Mouse (Mus musculus) liver, embryonic 11.5 days (tissue): ENCODE data around the gene Atp2b1. TPM values are rescaled to one million over a fixed set of nuclear protein-coding genes. Genes with fewer than 3 reads are reported as not detected.

Source experiments
- ATAC-seq: fragments of 200-750 bp; cut with Nextera tagmentation; replicated peaks from 2 replicates; pipeline ENCODE4 v1.8.0; 2017; ENCODE audit warnings: moderate number of reproducible peaks, mild to moderate bottlenecking, moderate TSS enrichment, moderate library complexity; ENCODE audit not compliant: low FRiP score
- DNase-seq: peaks from one replicate; pipeline ENCODE4 v3.0.0-alpha.2; 2017; ENCODE audit warnings: low spot score
- H3K27ac ChIP-seq: fragments of 300-500 bp; sonication (generic); 2 replicates; pipeline ENCODE4 v1.5.1; 2014; ENCODE audit warnings: mild to moderate bottlenecking, low read depth, low read length, control low read depth
- H3K27me3 ChIP-seq: fragments of 300-500 bp; sonication (generic); replicated peaks from 2 replicates; pipeline ENCODE4 v1.6.1; 2014; ENCODE audit warnings: low read length, mixed read lengths; ENCODE audit not compliant: control insufficient read depth, insufficient read depth
- H3K36me3 ChIP-seq: fragments of 300-500 bp; sonication (generic); 2 replicates; pipeline ENCODE4 v1.6.1; 2014; ENCODE audit warnings: mild to moderate bottlenecking, low read length, moderate library complexity, mixed read lengths; ENCODE audit not compliant: control insufficient read depth, insufficient read depth
- H3K4me1 ChIP-seq: fragments of 300-500 bp; sonication (generic); replicated peaks from 2 replicates; pipeline ENCODE4 v1.6.1; 2014; ENCODE audit warnings: low read length, mixed read lengths; ENCODE audit not compliant: control insufficient read depth, insufficient read depth
- H3K4me2 ChIP-seq: fragments of 300-500 bp; sonication (generic); 2 replicates; pipeline ENCODE4 v1.6.1; 2014; ENCODE audit warnings: mild to moderate bottlenecking, control low read depth, moderate library complexity
- H3K4me3 ChIP-seq: fragments of 300-500 bp; sonication (generic); 2 replicates; pipeline ENCODE4 v1.5.1; 2014; ENCODE audit warnings: low read depth, low read length, control low read depth
- H3K9ac ChIP-seq: fragments of 300-500 bp; sonication (generic); 2 replicates; pipeline ENCODE4 v1.6.1; 2014; ENCODE audit warnings: low read depth, low read length, control low read depth
- H3K9me3 ChIP-seq: fragments of 300-500 bp; sonication (generic); 2 replicates; pipeline ENCODE4 v1.6.1; 2016; ENCODE audit warnings: low read length, inconsistent platforms, mixed read lengths; ENCODE audit not compliant: control insufficient read depth
- WGBS: fragments of 180-500 bp; shearing (Covaris S2); extraction: QIAGEN DNeasy Blood & Tissue Kit; methylation state at CpG from one replicate; pipeline ENCODE4 v1.1.7; 2014; 5-methylcytosine and 5-hydroxymethylcytosine counted together
- polyA plus RNA-seq: library from polyadenylated mRNA; unstranded; fragments of >200 nt; fragmentation: Nextera tagmentation; extraction: Ambion mirVana; gene quantifications from 2 replicates; pipeline ENCODE4 v1.2.1, GENCODE M21; 2014

The Atp2b1 gene
- polyA plus RNA-seq, 1 experiment from 2014 or later: 71.9 TPM

GRCm38 (mm10) chr10:99012086-99012485 lies 97.9 kb downstream of the Atp2b1 start:
- Histone ChIP-seq H3K9ac (no peak overlapping the region), H3K4me3 (no peak overlapping the region), H3K27me3 (no peaks in the 10 kb centered on the region), H3K4me1 (no peaks in the 10 kb centered on the region), H3K36me3 (peaks cover 14% of the 10 kb centered on the region), H3K27ac (no peak overlapping the region), H3K4me2 (no peak overlapping the region), H3K9me3 (no peaks in the 10 kb centered on the region)
- WGBS: 77% methylated on average over 5 of the region's 5 CpGs
- DNase-seq: no peak
- no peak for ATAC-seq

- ATAC-seq: no peak
- no peaks in the 10 kb centered on the region for H3K9me3 ChIP-seq
- H3K9ac ChIP-seq: no peak overlapping the region
- peaks cover 16% of the 10 kb centered on the region for H3K36me3 ChIP-seq
- WGBS: 94% methylated on average over 13 of the region's 13 CpGs
- H3K4me2 ChIP-seq: no peak overlapping the region
- no peak for DNase-seq
- H3K27ac ChIP-seq: no peak overlapping the region
- H3K4me1 ChIP-seq: no peaks in the 10 kb centered on the region
- no peaks in the 10 kb centered on the region for H3K27me3 ChIP-seq
- no peak overlapping the region for H3K4me3 ChIP-seq
These were observed 100.5 kb downstream of the Atp2b1 start for GRCm38 (mm10) chr10:99014737-99015136.

- Histone ChIP-seq H3K9ac (no peak overlapping the region), H3K4me1 (no peaks in the 10 kb centered on the region), H3K9me3 (no peaks in the 10 kb centered on the region), H3K36me3 (peaks cover 15% of the 10 kb centered on the region; the same call in 1 of the 2 replicates), H3K4me2 (no peak overlapping the region), H3K27ac (no peak overlapping the region), H3K4me3 (no peak overlapping the region), H3K27me3 (no peaks in the 10 kb centered on the region)
- no peak for ATAC-seq
- 89% methylated on average over 5 of the region's 5 CpGs for WGBS
- no peak for DNase-seq
These were observed 102.8 kb downstream of the Atp2b1 start for GRCm38 (mm10) chr10:99016996-99017395.

GRCm38 (mm10) chr10:99027462-99027861 lies 113.3 kb downstream of the Atp2b1 start:
- no peak overlapping the region for H3K9ac ChIP-seq
- ATAC-seq (peak; percentile 88), DNase-seq (no peak)
- H3K4me2 ChIP-seq: no peak overlapping the region
- no peak overlapping the region for H3K27ac ChIP-seq
- H3K9me3 ChIP-seq: no peaks in the 10 kb centered on the region
- WGBS: 48% methylated on average over 5 of the region's 5 CpGs
- no peak overlapping the region for H3K4me3 ChIP-seq
- no peaks in the 10 kb centered on the region; the same call in 1 of the 2 replicates for H3K36me3 ChIP-seq
- H3K4me1 ChIP-seq: peaks cover 3% of the 10 kb centered on the region; the same call in 1 of the 2 replicates
- H3K27me3 ChIP-seq: no peaks in the 10 kb centered on the region

- H3K4me2 ChIP-seq: no peak overlapping the region
- no peaks in the 10 kb centered on the region; the same call in 1 of the 2 replicates for H3K36me3 ChIP-seq
- H3K9me3 ChIP-seq: no peaks in the 10 kb centered on the region
- no peaks in the 10 kb centered on the region for H3K27me3 ChIP-seq
- no peak overlapping the region for H3K4me3 ChIP-seq
- ATAC-seq (no peak), DNase-seq (no peak)
- peaks cover 3% of the 10 kb centered on the region; the same call in 1 of the 2 replicates for H3K4me1 ChIP-seq
- 81% methylated on average over 7 of the region's 7 CpGs for WGBS
- H3K27ac ChIP-seq: 0 out of 2 replicates have a peak overlapping the region, but pooled peaks have one; percentile 19
- H3K9ac ChIP-seq: no peak overlapping the region
These were observed 115.6 kb downstream of the Atp2b1 start for GRCm38 (mm10) chr10:99029844-99030243.

- no peak overlapping the region for H3K9ac ChIP-seq
- H3K4me1 ChIP-seq: no peaks in the 10 kb centered on the region
- ATAC-seq (no peak), DNase-seq (no peak)
- 89% methylated on average over 15 of the region's 15 CpGs for WGBS
- no peak overlapping the region for H3K27ac ChIP-seq
- H3K27me3 ChIP-seq: no peaks in the 10 kb centered on the region
- H3K4me3 ChIP-seq: no peak overlapping the region
- H3K4me2 ChIP-seq: no peak overlapping the region
- no peaks in the 10 kb centered on the region for H3K9me3 ChIP-seq
- H3K36me3 ChIP-seq: no peaks in the 10 kb centered on the region
These were observed 119.9 kb downstream of the Atp2b1 start for GRCm38 (mm10) chr10:99033830-99034828.

GRCm38 (mm10) chr10:99037185-99038065 lies 123.2 kb downstream of the Atp2b1 start:
- ATAC-seq (no peak), DNase-seq (no peak)
- no peak overlapping the region for H3K4me3 ChIP-seq
- no peaks in the 10 kb centered on the region for H3K4me1 ChIP-seq
- no peaks in the 10 kb centered on the region for H3K27me3 ChIP-seq
- H3K27ac ChIP-seq: no peak overlapping the region
- H3K36me3 ChIP-seq: no peaks in the 10 kb centered on the region
- no peaks in the 10 kb centered on the region for H3K9me3 ChIP-seq
- no peak overlapping the region for H3K4me2 ChIP-seq
- no peak overlapping the region for H3K9ac ChIP-seq
- WGBS: 86% methylated on average over 21 of the region's 21 CpGs

GRCm38 (mm10) chr10:99038866-99039265 lies 124.7 kb downstream of the Atp2b1 start:
- H3K4me2 ChIP-seq: no peak overlapping the region
- DNase-seq: no peak
- no peak overlapping the region for H3K4me3 ChIP-seq
- 75% methylated on average over 3 of the region's 3 CpGs for WGBS
- no peaks in the 10 kb centered on the region for H3K36me3 ChIP-seq
- H3K9me3 ChIP-seq: no peaks in the 10 kb centered on the region
- H3K4me1 ChIP-seq: no peaks in the 10 kb centered on the region
- no peak overlapping the region for H3K9ac ChIP-seq
- peak; percentile 66 for ATAC-seq
- no peaks in the 10 kb centered on the region for H3K27me3 ChIP-seq
- no peak overlapping the region for H3K27ac ChIP-seq
